Mouse (Mus musculus): ENCODE measurements around the gene Cdc37. TPM values are rescaled to one million over a fixed set of nuclear protein-coding genes. Genes with fewer than 3 reads are reported as not detected.

Gene Cdc37
- polyA plus RNA-seq, 1 experiment from 2014 or later = 228 TPM

- Histone ChIP-seq H3K4me3 (peak overlapping the region; percentile 20), H3K27ac (replicated peaks) (no peak overlapping the region), H3K27me3 (peaks cover 42% of the 10 kb centered on the region), H3K36me3 (no peaks in the 10 kb centered on the region), H3K9ac (peak overlapping the region; percentile 45), H3K4me2 (peak overlapping the region; percentile 47), H3K4me1 (replicated peaks) (peaks cover 20% of the 10 kb centered on the region), H3K9me3 (no peaks in the 10 kb centered on the region)
- ATAC-seq (ENCODE audit: low read depth) = peak; percentile 37; the same call in 1 of the 2 replicates
- 4% methylated on average over 33 of the region's 34 CpGs for WGBS
Observed at GRCm38 (mm10) chr9:21183905-21184413, 34.2 kb upstream of the Cdc37 start.

- Histone ChIP-seq H3K9me3 (no peaks in the 10 kb centered on the region), H3K27me3 (peaks cover 42% of the 10 kb centered on the region), H3K9ac (no peak overlapping the region), H3K4me3 (no peak overlapping the region), H3K4me1 (replicated peaks) (peaks cover 20% of the 10 kb centered on the region), H3K27ac (replicated peaks) (no peak overlapping the region), H3K36me3 (no peaks in the 10 kb centered on the region), H3K4me2 (no peak overlapping the region)
- ATAC-seq (ENCODE audit: low read depth) = no peak
- WGBS = 90% methylated on average over 6 of the region's 6 CpGs
Observed at GRCm38 (mm10) chr9:21183421-21183820, 33.6 kb upstream of the Cdc37 start.

- H3K9ac ChIP-seq = peak overlapping the region; percentile 34; the same call in 1 of the 2 replicates
- peaks cover 42% of the 10 kb centered on the region for H3K27me3 ChIP-seq
- peak overlapping the region; percentile 43 for H3K4me2 ChIP-seq
- no peak for ATAC-seq (ENCODE audit: low read depth)
- H3K36me3 ChIP-seq = no peaks in the 10 kb centered on the region
- WGBS = 7% methylated on average over 48 of the region's 48 CpGs
- peak overlapping the region; percentile 26 for H3K4me3 ChIP-seq
- H3K4me1 ChIP-seq (replicated peaks) = peaks cover 20% of the 10 kb centered on the region
- no peak overlapping the region for H3K27ac ChIP-seq (replicated peaks)
- no peaks in the 10 kb centered on the region for H3K9me3 ChIP-seq
Observed at GRCm38 (mm10) chr9:21181421-21182220, 31.8 kb upstream of the Cdc37 start.

- Histone ChIP-seq H3K27ac (replicated peaks) (no peak overlapping the region), H3K9me3 (no peaks in the 10 kb centered on the region), H3K27me3 (peaks cover 42% of the 10 kb centered on the region), H3K4me2 (no peak overlapping the region), H3K4me3 (no peak overlapping the region), H3K36me3 (no peaks in the 10 kb centered on the region), H3K9ac (no peak overlapping the region), H3K4me1 (replicated peaks) (peaks cover 20% of the 10 kb centered on the region)
- ATAC-seq (ENCODE audit: low read depth) = no peak
- 62% methylated on average over 1 of the region's 1 CpGs for WGBS
Observed at GRCm38 (mm10) chr9:21180841-21181240, 31.1 kb upstream of the Cdc37 start.

- H3K36me3 ChIP-seq = no peaks in the 10 kb centered on the region
- H3K9ac ChIP-seq = no peak overlapping the region
- H3K27me3 ChIP-seq = peaks cover 42% of the 10 kb centered on the region
- no peaks in the 10 kb centered on the region for H3K9me3 ChIP-seq
- WGBS = 67% methylated on average over 4 of the region's 4 CpGs
- ATAC-seq (ENCODE audit: low read depth) = no peak
- H3K4me1 ChIP-seq (replicated peaks) = peaks cover 20% of the 10 kb centered on the region
- H3K4me3 ChIP-seq = no peak overlapping the region
- no peak overlapping the region for H3K27ac ChIP-seq (replicated peaks)
- no peak overlapping the region for H3K4me2 ChIP-seq
Observed at GRCm38 (mm10) chr9:21180402-21180801, 30.6 kb upstream of the Cdc37 start.

- H3K4me1 ChIP-seq (replicated peaks) = peaks cover 16% of the 10 kb centered on the region; the same call in 1 of the 2 replicates
- H3K27me3 ChIP-seq = peaks cover 7% of the 10 kb centered on the region
- H3K36me3 ChIP-seq = no peaks in the 10 kb centered on the region
- ATAC-seq (ENCODE audit: low read depth) = no peak
- 81% methylated on average over 6 of the region's 6 CpGs for WGBS
- no peaks in the 10 kb centered on the region for H3K9me3 ChIP-seq
- no peak overlapping the region for H3K27ac ChIP-seq (replicated peaks)
- H3K9ac ChIP-seq = no peak overlapping the region
- no peak overlapping the region for H3K4me2 ChIP-seq
- no peak overlapping the region for H3K4me3 ChIP-seq
Observed at GRCm38 (mm10) chr9:21172364-21172763, 22.6 kb upstream of the Cdc37 start.

- 52% methylated on average over 1 of the region's 1 CpGs for WGBS
Observed at GRCm38 (mm10) chr9:21169157-21169556, 19.4 kb upstream of the Cdc37 start.

GRCm38 (mm10) chr9:21168161-21169123 is 18.7 kb upstream of the Cdc37 start:
- peaks cover 50% of the 10 kb centered on the region for H3K4me1 ChIP-seq (replicated peaks)
- 11% methylated on average over 30 of the region's 30 CpGs for WGBS
- H3K27me3 ChIP-seq = peaks cover 46% of the 10 kb centered on the region
- H3K27ac ChIP-seq (replicated peaks) = peak overlapping the region; percentile 69
- H3K36me3 ChIP-seq = no peaks in the 10 kb centered on the region
- no peak overlapping the region for H3K4me3 ChIP-seq
- peak; percentile 45 for ATAC-seq (ENCODE audit: low read depth)
- peak overlapping the region; percentile 27 for H3K9ac ChIP-seq
- H3K9me3 ChIP-seq = no peaks in the 10 kb centered on the region
- peak overlapping the region; percentile 40 for H3K4me2 ChIP-seq

More at GRCm38 (mm10) chr9:21169157-21169556, 19.4 kb upstream of the Cdc37 start:
- Histone ChIP-seq H3K36me3 (no peaks in the 10 kb centered on the region), H3K4me2 (no peak overlapping the region), H3K9ac (no peak overlapping the region), H3K9me3 (no peaks in the 10 kb centered on the region), H3K4me3 (no peak overlapping the region), H3K27ac (replicated peaks) (no peak overlapping the region), H3K4me1 (replicated peaks) (peaks cover 46% of the 10 kb centered on the region), H3K27me3 (peaks cover 39% of the 10 kb centered on the region)
- ATAC-seq (ENCODE audit: low read depth) = no peak

- peaks cover 50% of the 10 kb centered on the region for H3K4me1 ChIP-seq (replicated peaks)
- no peaks in the 10 kb centered on the region for H3K9me3 ChIP-seq
- peak overlapping the region; percentile 69 for H3K27ac ChIP-seq (replicated peaks)
- H3K36me3 ChIP-seq = no peaks in the 10 kb centered on the region
- ATAC-seq (ENCODE audit: low read depth) = no peak
- H3K9ac ChIP-seq = peak overlapping the region; percentile 27
- peaks cover 56% of the 10 kb centered on the region for H3K27me3 ChIP-seq
- peak overlapping the region; percentile 40 for H3K4me2 ChIP-seq
- 53% methylated on average over 10 of the region's 10 CpGs for WGBS
- no peak overlapping the region for H3K4me3 ChIP-seq
Observed at GRCm38 (mm10) chr9:21167140-21168097, 17.6 kb upstream of the Cdc37 start.

- Histone ChIP-seq H3K4me3 (peak overlapping the region; percentile 45), H3K9ac (peak overlapping the region; percentile 70; the same call in 1 of the 2 replicates), H3K36me3 (no peaks in the 10 kb centered on the region), H3K4me2 (peak overlapping the region; percentile 67), H3K27me3 (peaks cover 65% of the 10 kb centered on the region), H3K9me3 (no peaks in the 10 kb centered on the region), H3K4me1 (replicated peaks) (peaks cover 52% of the 10 kb centered on the region), H3K27ac (replicated peaks) (no peak overlapping the region)
- ATAC-seq (ENCODE audit: low read depth) = no peak
- 35% methylated on average over 3 of the region's 3 CpGs for WGBS
Observed at GRCm38 (mm10) chr9:21166516-21166915, 16.7 kb upstream of the Cdc37 start.

GRCm38 (mm10) chr9:21165952-21166451 is 16.2 kb upstream of the Cdc37 start:
- Histone ChIP-seq H3K27me3 (peaks cover 66% of the 10 kb centered on the region), H3K4me1 (replicated peaks) (peaks cover 54% of the 10 kb centered on the region), H3K9ac (peak overlapping the region; percentile 70), H3K4me3 (peak overlapping the region; percentile 45), H3K9me3 (no peaks in the 10 kb centered on the region), H3K4me2 (peak overlapping the region; percentile 67), H3K27ac (replicated peaks) (no peak overlapping the region), H3K36me3 (no peaks in the 10 kb centered on the region)
- ATAC-seq (ENCODE audit: low read depth) = no peak
- WGBS = 1% methylated on average over 47 of the region's 47 CpGs
